Mouse (Mus musculus): ENCODE results near the gene Lgi2.

The Lgi2 gene

GRCm38 (mm10) chr5:52539483-52539882 lies 26.8 kb downstream of the Lgi2 start:
- intact Hi-C loops (cut with DNase I) = no loop called here

- intact Hi-C loops (cut with DNase I) = no loop called here
Measured at GRCm38 (mm10) chr5:52537024-52537423, 29.2 kb downstream of the Lgi2 start.

- intact Hi-C loops (cut with DNase I) = no loop called here
Measured at GRCm38 (mm10) chr5:52534798-52535590, 31.3 kb downstream of the Lgi2 start.

DNA sequence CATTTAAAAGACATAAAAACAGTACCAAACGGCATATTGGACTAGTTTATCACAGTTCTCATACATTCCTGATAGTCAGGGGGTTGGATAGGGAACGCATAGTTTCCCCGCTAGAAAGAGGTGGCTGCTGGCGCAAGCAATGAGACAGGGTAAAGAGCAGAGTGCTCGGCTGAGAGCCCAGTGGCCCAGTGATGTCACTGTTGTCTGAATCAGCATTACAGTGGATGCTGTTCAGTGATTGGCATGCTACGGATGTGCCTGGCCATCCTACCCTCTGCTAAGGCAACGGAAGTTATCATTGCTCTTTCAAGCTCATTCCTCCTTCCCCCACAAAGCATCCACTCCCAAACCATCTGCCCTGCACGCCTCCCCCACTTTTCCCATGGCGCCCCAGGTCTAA lies 32.6 kb downstream of the Lgi2 start:
- intact Hi-C loops (cut with DNase I) = no loop called here

DNA sequence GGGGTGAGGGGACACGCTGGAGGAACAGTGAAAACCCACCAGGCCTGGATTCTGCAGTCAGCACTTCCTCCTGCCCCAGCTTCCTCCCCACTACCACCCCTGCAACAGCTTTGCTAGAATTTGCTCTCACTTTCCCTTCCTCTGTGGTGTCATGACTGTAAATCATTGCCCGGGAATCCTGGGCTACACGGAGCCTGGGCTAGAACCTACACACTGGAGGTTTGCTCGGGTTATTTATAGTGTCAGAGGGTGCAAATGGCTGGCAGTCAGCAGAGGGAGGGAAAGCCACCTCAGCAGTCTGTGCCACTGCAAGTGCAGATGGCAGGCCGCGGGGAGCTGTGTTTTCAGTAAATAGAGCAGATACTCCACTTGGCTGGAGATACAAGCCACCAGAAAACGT lies 37.7 kb downstream of the Lgi2 start:
- intact Hi-C loops (cut with DNase I) = no loop called here

DNA sequence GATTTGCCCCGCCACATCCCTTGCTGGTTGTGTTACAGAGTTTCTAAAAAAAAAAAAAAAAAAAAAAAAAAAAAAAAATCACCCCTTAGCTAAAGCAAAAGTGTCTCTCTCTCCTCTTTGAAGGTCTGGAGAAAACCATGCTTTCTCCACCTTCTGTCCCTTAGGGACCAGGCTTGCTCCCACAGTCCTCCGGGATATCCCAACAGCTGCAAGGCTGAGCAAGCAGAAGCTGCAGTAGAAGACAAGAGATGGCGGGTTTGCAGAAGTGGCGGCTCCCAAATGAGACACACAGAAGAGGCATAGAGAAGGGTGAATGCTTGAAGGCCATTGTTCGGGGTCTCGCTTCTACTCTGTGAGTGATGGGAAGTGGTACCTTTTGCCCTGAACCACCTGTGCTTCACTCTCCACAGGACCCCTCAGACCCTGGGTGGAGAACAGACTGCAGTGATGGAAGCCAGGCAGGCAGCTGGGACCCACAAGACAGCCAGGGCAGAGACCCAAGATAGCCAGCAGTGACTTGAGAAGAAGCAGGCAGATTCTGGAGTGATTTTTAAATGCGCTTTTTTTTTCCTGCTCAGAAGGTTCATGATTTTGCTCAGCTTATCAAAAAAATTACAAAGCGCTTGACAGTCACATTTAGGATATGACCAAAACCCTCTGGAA lies 39.8 kb downstream of the Lgi2 start:
- intact Hi-C loops (cut with DNase I) = no loop called here

DNA sequence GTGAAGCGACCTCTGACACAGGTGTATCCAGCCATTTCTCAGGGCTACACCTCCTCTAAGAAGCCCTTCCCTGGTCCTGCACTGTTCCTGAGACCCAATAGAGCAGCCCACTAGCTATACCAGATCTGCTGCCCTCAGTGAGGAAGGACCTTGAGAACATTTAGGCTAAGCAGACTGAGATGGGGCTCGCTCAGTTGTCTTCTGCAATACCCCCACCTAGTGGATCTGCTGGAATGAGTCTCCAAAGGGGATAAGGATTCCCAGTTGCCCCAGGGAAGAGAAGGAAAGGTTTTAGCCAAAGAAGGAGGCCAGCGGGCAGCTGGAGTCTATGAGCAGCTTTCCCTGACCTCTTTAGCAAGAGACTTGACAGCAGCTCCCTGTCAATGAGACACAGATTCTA lies 42.1 kb downstream of the Lgi2 start:
- intact Hi-C loops (cut with DNase I) = no loop called here

DNA sequence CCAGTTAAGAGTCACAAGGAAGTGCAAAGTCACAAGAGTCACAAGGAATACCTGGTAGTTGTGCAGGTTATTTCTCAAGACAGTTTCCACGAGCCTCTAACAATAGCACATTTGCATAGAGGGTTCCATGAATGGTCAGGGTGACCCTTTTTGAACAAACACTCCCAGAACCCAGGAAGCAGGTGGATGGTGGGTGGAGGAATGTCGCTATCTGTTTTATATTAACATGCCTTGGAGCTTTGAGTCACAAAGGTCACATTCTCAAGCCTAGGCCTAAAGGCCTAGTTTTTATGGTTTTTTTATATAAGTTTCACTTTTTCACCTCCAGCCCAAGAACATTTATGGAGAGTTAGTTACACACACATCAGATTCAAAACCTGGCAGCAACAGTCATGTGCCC lies 46.3 kb downstream of the Lgi2 start:
- intact Hi-C loops (cut with DNase I) = loop anchor here (10.0 kb wide), 1 partner anchor 305 kb away; no protein-coding TSS in a partner anchor

DNA sequence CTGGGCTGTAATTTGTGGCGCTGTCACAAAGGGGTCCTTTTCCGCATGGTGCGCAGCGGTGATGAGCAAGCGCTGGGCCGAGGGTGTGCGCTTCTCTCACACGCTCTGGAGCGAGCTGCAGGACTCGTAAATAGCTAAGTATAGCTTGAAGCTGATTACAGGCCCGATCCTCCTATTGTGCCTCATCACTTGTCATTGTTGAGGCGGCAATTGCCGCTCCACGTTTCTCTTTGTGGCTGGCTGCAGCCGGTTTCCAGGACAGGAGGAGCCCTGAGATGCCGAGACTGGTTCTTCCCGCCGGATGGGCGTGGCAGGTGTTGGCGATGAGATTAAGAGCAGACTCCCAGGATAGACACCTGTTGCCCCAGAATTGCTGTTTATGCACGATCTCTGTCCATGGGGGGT lies 50.2 kb downstream of the Lgi2 start:
- intact Hi-C loops (cut with DNase I) = loop anchor here (10.0 kb wide), 1 partner anchor 309 kb away; no protein-coding TSS in a partner anchor

DNA sequence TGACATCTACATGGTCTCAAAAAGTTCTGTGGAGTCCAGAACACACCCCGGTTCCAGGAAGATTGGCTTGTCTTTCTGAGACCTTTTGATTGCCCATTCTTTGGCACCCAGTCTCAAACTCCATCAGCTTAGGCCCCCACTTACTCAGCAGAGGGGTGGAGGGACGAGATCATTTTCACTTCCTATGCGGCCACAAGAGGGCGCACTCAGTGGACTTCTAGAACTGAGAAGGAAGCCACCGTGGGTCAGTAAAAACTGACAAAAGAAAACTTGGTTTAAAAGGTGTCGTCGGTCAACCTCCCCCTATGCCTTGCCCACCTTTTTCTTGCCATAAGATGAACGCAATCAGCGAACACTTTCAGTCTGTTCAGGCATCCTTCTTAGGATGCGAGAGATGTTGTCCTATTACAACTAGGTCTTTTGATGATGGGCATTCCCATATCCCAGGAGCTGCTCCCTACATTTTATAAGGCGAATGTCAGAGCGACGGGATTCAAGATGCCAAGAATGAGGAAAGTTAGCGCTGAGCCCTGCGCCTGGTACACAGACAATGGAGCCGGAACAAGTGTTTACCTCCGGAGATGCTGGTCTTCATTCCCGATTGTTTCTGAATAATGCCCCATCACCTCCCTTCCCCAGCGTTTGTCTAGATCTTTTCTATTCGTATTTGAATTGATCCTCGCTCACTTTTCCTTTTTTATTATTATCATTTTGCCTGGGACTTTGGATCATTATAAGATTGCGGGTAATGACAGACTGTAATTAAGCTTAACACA lies 50.8 kb downstream of the Lgi2 start:
- intact Hi-C loops (cut with DNase I) = loop anchor here (10.0 kb wide), 1 partner anchor 309 kb away; no protein-coding TSS in a partner anchor

GRCm38 (mm10) chr5:52511089-52511488 lies 55.2 kb downstream of the Lgi2 start:
- intact Hi-C loops (cut with DNase I) = loop anchor here (10.0 kb wide), 1 partner anchor 314 kb away; no protein-coding TSS in a partner anchor

- intact Hi-C loops (cut with DNase I) = no loop called here
Measured at GRCm38 (mm10) chr5:52509416-52509815, 56.8 kb downstream of the Lgi2 start.

DNA sequence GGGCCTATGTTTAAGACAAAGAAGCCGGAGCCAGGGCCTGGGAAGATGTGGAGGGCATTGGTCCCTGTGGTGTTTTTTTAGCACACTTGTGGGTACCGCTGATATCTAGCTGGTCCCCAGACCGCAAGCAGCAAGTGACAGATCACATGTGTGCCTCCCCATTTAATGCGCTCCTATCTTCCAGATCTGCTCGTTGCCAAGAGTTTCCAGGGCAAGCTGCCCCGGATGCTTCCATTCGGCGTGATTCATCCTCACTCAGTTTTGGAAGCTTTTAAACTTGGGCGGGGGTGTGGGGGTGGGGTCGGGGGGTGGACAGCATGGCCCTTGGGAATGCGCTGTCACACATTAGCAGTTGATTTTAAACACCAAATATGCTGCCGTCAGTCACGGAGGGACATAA lies 61.6 kb downstream of the Lgi2 start:
- intact Hi-C loops (cut with DNase I) = no loop called here

GRCm38 (mm10) chr5:52504148-52504547 lies 62.1 kb downstream of the Lgi2 start:
- intact Hi-C loops (cut with DNase I) = no loop called here

GRCm38 (mm10) chr5:52495671-52496070 lies 70.6 kb downstream of the Lgi2 start:
- intact Hi-C loops (cut with DNase I) = no loop called here

GRCm38 (mm10) chr5:52491496-52491895 lies 74.8 kb downstream of the Lgi2 start:
- intact Hi-C loops (cut with DNase I) = no loop called here

DNA sequence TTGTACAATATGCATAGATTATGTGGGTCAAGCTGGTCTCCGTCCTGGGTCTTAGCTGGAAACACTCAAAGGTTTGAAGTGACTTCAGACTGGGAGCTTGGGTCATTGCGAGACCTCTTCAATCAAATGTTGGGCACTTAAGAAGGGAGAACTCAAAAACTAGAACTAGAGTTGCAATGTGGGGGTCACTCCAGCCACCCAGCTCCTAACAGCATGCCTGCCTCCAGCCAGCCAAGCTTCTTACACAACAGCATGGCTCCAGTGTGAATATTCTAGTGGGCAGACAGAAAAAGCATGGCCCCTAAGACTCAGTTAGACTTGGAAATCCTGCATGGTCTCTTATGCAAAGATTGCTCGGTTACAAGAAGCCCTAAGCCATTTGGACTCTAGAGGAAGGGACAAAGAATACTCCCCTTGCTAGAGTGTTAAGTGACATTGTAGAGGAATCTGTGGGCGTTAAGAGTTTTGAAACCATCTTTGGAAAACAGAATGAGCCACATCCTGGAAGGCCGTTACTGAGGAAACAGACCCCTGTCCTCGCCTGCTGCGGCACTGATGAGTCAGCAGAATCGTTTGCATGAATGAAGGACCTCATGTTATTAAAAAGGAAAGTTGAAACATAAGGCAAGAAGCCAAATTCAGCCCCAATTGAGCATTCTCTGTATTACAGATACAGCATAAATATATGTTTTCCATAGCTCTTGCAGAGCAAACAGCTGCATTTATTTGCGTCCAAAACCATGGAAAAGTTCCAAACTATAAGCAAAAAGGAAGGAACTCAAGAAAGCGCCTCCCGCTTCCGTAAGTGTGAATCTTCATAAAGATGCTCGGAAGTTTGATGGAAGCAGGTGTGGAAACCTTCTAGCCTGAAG lies 78.5 kb downstream of the Lgi2 start:
- intact Hi-C loops (cut with DNase I) = no loop called here

Data from adrenal gland (tissue).